Mouse (Mus musculus) intestine, embryonic 16.5 days (tissue): ENCODE results near the gene Haao. TPM values are rescaled to one million over a fixed set of nuclear protein-coding genes. Genes with fewer than 3 reads are reported as not detected.

Source experiments
- ATAC-seq: fragments of 200-750 bp; cut with Nextera tagmentation; 2 replicates; pipeline ENCODE4 v1.8.0; 2017; ENCODE audit warnings: moderate TSS enrichment, moderate library complexity
- H3K27ac ChIP-seq: fragments of 300-500 bp; sonication (generic); 2 replicates; pipeline ENCODE4 v1.5.1; 2014; ENCODE audit warnings: mild to moderate bottlenecking, low read length
- H3K27me3 ChIP-seq: fragments of 300-500 bp; sonication (generic); replicated peaks from 2 replicates; pipeline ENCODE4 v1.6.1; 2014; ENCODE audit warnings: low read length, control low read depth, mixed read lengths; ENCODE audit not compliant: control insufficient read depth, insufficient read depth
- H3K36me3 ChIP-seq: fragments of 300-500 bp; sonication (generic); 2 replicates; pipeline ENCODE4 v1.6.1; 2014; ENCODE audit warnings: low read length, control low read depth; ENCODE audit not compliant: control insufficient read depth, insufficient read depth
- H3K4me1 ChIP-seq: fragments of 300-500 bp; sonication (generic); 2 replicates; pipeline ENCODE4 v1.6.1; 2014; ENCODE audit warnings: low read length, control low read depth, mixed read lengths; ENCODE audit not compliant: control insufficient read depth, insufficient read depth
- H3K4me2 ChIP-seq: fragments of 300-500 bp; sonication (generic); 2 replicates; pipeline ENCODE4 v1.6.1; 2014; ENCODE audit warnings: low read depth, low read length, control low read depth
- H3K4me3 ChIP-seq: fragments of 300-500 bp; sonication (generic); 2 replicates; pipeline ENCODE4 v1.5.1; 2014; ENCODE audit warnings: mild to moderate bottlenecking, low read length
- H3K9ac ChIP-seq: fragments of 300-500 bp; sonication (generic); 2 replicates; pipeline ENCODE4 v1.6.1; 2014; ENCODE audit warnings: low read depth, low read length
- H3K9me3 ChIP-seq: fragments of 300-500 bp; sonication (generic); 2 replicates; pipeline ENCODE4 v1.6.1; 2016; ENCODE audit warnings: low read length, control low read depth; ENCODE audit not compliant: control insufficient read depth
- WGBS: fragments of 180-500 bp; shearing (Covaris S2); extraction: QIAGEN DNeasy Blood & Tissue Kit; methylation state at CpG from one replicate; pipeline ENCODE4 v1.1.7; 2014; 5-methylcytosine and 5-hydroxymethylcytosine counted together
- polyA plus RNA-seq: library from polyadenylated mRNA; unstranded; fragments of >200 nt; fragmentation: Nextera tagmentation; extraction: Ambion mirVana; gene quantifications from 2 replicates; pipeline ENCODE4 v1.2.1, GENCODE M21; 2015

The Haao gene
- polyA plus RNA-seq, 1 experiment from 2014 or later, result 2.3 TPM

DNA sequence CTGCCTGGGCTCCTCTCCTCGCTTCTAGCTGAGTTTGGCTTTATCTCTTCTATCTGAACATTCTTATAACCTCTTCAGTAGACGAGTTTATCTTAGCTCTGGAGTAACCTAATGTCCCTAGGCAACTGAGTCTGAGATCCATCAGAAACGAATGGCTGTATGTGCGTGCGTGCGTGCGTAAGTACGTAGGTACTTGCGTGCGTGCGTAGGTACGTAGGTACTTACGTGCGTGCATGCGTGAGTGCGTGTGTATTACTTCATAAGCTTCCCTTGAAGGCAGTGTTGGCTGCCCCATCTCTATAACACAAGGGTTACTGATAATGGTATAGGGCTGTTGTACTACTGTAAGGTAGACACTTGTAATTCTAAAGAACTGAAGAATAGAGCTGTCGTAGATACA, 52.6 kb downstream of the Haao start:
- H3K4me1 ChIP-seq, result no peaks in the 10 kb centered on the region
- no peaks in the 10 kb centered on the region for H3K27me3 ChIP-seq
- 0 out of 2 replicates have a peak, but pooled peaks cover 4% of the 10 kb centered on the region for H3K36me3 ChIP-seq
- H3K27ac ChIP-seq, result no peak overlapping the region
- no peak overlapping the region for H3K9ac ChIP-seq
- H3K9me3 ChIP-seq, result no peaks in the 10 kb centered on the region
- ATAC-seq, result no peak
- 96% methylated on average over 17 of the region's 17 CpGs for WGBS
- no peak overlapping the region for H3K4me2 ChIP-seq
- no peak overlapping the region for H3K4me3 ChIP-seq

DNA sequence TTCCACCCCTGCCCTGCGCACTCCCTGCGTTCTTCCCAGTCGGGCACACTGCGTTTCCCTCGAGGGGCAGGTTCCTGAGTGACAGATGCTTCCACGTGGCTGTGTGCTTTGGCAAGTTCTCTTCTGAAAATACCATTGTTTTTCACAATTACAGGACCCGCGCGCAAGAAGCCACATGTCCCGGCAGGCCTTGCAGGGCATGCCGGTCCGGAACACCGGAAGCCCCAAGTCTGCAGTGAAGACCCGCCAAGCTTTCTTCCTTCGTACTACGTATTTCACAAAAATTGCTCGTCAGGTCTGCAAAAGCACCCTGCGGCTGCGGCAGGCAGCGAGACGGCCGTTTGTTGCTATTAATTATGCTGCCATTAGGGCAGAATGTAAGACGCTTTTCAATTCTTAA, 55.4 kb downstream of the Haao start:
- no peaks in the 10 kb centered on the region for H3K27me3 ChIP-seq
- H3K4me1 ChIP-seq, result no peaks in the 10 kb centered on the region
- 84% methylated on average over 23 of the region's 23 CpGs for WGBS
- H3K36me3 ChIP-seq, result 0 out of 2 replicates have a peak, but pooled peaks cover 4% of the 10 kb centered on the region
- no peak overlapping the region for H3K4me2 ChIP-seq
- H3K9me3 ChIP-seq, result no peaks in the 10 kb centered on the region
- ATAC-seq, result no peak
- no peak overlapping the region for H3K4me3 ChIP-seq
- no peak overlapping the region for H3K9ac ChIP-seq
- H3K27ac ChIP-seq, result no peak overlapping the region

- Histone ChIP-seq H3K4me3 (no peak overlapping the region), H3K27me3 (no peaks in the 10 kb centered on the region), H3K9me3 (no peaks in the 10 kb centered on the region), H3K4me1 (no peaks in the 10 kb centered on the region), H3K9ac (no peak overlapping the region), H3K27ac (no peak overlapping the region), H3K4me2 (no peak overlapping the region), H3K36me3 (0 out of 2 replicates have a peak, but pooled peaks cover 4% of the 10 kb centered on the region)
- ATAC-seq, result no peak
- 87% methylated on average over 5 of the region's 5 CpGs for WGBS
Observed at GRCm38 (mm10) chr17:83790158-83790557, 57.6 kb downstream of the Haao start.

GRCm38 (mm10) chr17:83786418-83786817, 61.3 kb downstream of the Haao start:
- 0 out of 2 replicates have a peak, but pooled peaks cover 4% of the 10 kb centered on the region for H3K36me3 ChIP-seq
- WGBS, result 92% methylated on average over 6 of the region's 6 CpGs
- H3K4me1 ChIP-seq, result no peaks in the 10 kb centered on the region
- H3K9me3 ChIP-seq, result no peaks in the 10 kb centered on the region
- H3K27ac ChIP-seq, result no peak overlapping the region
- no peaks in the 10 kb centered on the region for H3K27me3 ChIP-seq
- H3K4me2 ChIP-seq, result no peak overlapping the region
- H3K4me3 ChIP-seq, result no peak overlapping the region
- ATAC-seq, result no peak
- H3K9ac ChIP-seq, result no peak overlapping the region

- Histone ChIP-seq H3K4me3 (no peak overlapping the region), H3K9ac (no peak overlapping the region), H3K27me3 (no peaks in the 10 kb centered on the region), H3K36me3 (no peaks in the 10 kb centered on the region), H3K9me3 (no peaks in the 10 kb centered on the region), H3K4me1 (no peaks in the 10 kb centered on the region), H3K27ac (no peak overlapping the region), H3K4me2 (no peak overlapping the region)
- WGBS, result 64% methylated on average over 5 of the region's 5 CpGs
- ATAC-seq, result no peak
Observed at GRCm38 (mm10) chr17:83782740-83783139, 65.0 kb downstream of the Haao start.

Other genes with a start within 250 kb of the Haao start
- not detected in 2 replicates for gene Kcng3, start 216.1 kb downstream of the Haao start, polyA plus RNA-seq
- 33.2 and 35.0 TPM in 2 replicates for gene Mta3, start 141.8 kb downstream of the Haao start, polyA plus RNA-seq